Mouse (Mus musculus) erythroblast, embryonic 14.5 days (primary cell): Measurements from ENCODE around the gene F2r. TPM values are rescaled to one million over a fixed set of nuclear protein-coding genes. Genes with fewer than 3 reads are reported as not detected.

Experiments
- H3K27me3 ChIP-seq: 2 replicates; pipeline ENCODE4 v1.6.1; 2012; ENCODE audit warnings: inconsistent platforms; ENCODE audit not compliant: control insufficient read depth
- H3K36me3 ChIP-seq: 2 replicates; pipeline ENCODE4 v1.6.1; 2012; ENCODE audit warnings: mild to moderate bottlenecking, inconsistent platforms; ENCODE audit not compliant: control insufficient read depth
- H3K4me1 ChIP-seq: 2 replicates; pipeline ENCODE4 v1.6.1; 2012; ENCODE audit warnings: inconsistent platforms; ENCODE audit not compliant: control insufficient read depth
- H3K4me3 ChIP-seq: replicated peaks from 2 replicates; pipeline ENCODE3; 2012; ENCODE audit warnings: moderate library complexity, mild to moderate bottlenecking, inconsistent platforms
- H3K9me3 ChIP-seq: 2 replicates; pipeline ENCODE4 v1.6.1; 2012; ENCODE audit warnings: low read length, inconsistent platforms, mixed read lengths; ENCODE audit not compliant: control insufficient read depth
- GATA1 ChIP-seq: IDR thresholded peaks from 2 replicates; pipeline ENCODE4 v1.6.1; 2012; ENCODE audit warnings: low read length, inconsistent platforms, mixed read lengths
- TAL1 ChIP-seq: IDR thresholded peaks from 3 replicates; pipeline ENCODE4 v1.6.1; 2012; ENCODE audit warnings: low read length, inconsistent platforms, mixed read lengths
- polyA plus RNA-seq: library from polyadenylated mRNA; stranded (reverse); fragments of >175 nt; gene quantifications from 2 replicates; pipeline ENCODE4 v1.2.3, GENCODE M21; 2012

F2r gene
- polyA plus RNA-seq, 1 experiment = 0.76 TPM

- Histone ChIP-seq H3K36me3 (no peaks in the 10 kb centered on the region), H3K4me1 (no peaks in the 10 kb centered on the region), H3K27me3 (peaks cover 23% of the 10 kb centered on the region), H3K4me3 (no peak overlapping the region), H3K9me3 (no peaks in the 10 kb centered on the region)
- TF ChIP-seq TAL1 (no peak), GATA1 (no peak)
These were observed 30.7 kb downstream of the F2r start for GRCm38 (mm10) chr13:95587628-95588027.

DNA sequence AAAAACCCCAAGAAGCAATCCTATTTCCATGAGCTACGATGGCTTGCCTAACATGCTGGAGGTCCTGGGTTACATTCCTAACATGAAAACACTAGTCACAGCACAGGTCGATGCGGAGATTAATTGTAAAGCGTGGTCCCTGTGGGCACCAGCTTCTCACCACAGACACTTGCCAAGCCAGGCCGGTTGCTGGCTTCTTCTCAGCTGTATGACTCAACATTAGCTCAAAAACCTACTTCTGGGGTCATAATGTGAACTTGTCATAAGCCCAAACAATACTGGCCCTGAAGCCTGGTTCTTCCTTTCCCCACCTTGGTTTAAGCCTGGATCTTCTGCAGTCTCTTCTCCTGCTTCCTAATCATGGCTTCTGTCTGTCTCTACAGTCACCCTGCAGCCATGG, 33.4 kb downstream of the F2r start:
- no peak for TF ChIP-seq GATA1
- no peak for TF ChIP-seq TAL1
- Histone ChIP-seq H3K4me1 (no peaks in the 10 kb centered on the region), H3K4me3 (no peak overlapping the region), H3K27me3 (peaks cover 18% of the 10 kb centered on the region), H3K9me3 (no peaks in the 10 kb centered on the region), H3K36me3 (no peaks in the 10 kb centered on the region)

DNA sequence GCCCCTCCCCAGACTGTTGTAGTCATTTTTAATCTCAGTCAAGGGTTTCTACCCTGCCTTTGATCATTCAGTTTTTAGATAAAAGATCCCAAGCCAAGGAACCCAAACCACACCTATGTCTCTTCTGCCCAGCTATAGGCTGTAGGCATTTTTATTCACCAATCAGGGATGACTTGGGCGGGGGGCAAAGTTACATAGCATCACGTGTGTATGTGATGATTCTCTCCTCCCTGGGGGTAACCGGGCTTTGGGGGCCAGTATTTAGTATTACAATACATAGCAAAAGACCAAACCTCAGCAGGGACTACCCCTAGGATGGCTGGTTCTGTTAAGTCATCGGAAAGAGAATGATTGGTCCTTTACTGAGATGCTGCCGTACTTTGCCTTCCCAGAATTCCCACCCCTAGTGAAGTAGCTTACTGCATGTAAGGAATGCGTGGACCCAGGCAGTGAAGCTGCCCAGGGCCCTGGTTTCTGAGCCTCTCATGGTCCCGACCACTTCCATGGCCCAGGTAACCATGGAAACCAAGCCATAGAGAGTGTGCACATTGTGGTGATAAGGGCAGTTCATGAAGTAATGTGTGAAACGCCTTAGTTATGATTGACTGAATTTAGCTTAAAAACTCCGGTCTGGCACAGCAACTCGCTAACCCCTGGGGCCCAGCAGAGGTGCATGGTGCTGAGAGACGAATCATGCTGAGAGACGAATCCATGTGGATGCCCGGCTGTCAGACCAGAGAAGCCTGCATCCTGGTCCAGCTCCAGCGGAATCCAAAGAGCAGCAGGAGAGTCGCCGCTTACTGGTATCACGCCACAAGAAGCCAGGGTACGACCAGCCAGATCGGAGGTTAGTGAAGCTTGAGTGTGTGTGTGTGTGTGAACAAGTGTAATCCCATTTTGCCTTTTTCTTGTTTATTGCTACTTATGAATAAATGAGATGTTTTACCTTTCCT, 34.8 kb downstream of the F2r start:
- peaks cover 15% of the 10 kb centered on the region for H3K27me3 ChIP-seq
- H3K4me3 ChIP-seq = no peak overlapping the region
- no peaks in the 10 kb centered on the region for H3K36me3 ChIP-seq
- H3K4me1 ChIP-seq = no peaks in the 10 kb centered on the region
- no peaks in the 10 kb centered on the region for H3K9me3 ChIP-seq
- TF ChIP-seq TAL1 (no peak), GATA1 (no peak)

DNA sequence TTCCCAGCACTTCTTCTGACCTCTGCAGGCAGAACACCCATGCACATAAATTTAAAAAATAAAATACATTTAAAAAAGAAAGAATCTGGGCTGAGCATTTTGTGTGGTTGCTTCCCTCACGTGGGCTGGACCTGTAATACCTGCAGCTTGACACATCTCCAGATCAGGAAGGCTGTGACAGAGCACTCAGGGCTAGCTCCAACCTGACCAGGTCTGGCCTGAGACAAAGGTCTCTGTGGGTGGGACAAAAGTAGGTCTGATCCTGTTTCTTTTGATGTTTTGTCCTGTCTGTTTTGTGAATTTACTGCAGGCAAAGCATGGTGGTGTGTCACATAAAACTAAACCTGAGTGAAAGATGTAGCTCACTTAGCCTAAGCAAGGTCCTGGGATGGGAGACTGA, 36.4 kb downstream of the F2r start:
- H3K9me3 ChIP-seq = no peaks in the 10 kb centered on the region
- TF ChIP-seq GATA1 = no peak
- TF ChIP-seq TAL1 = no peak

DNA sequence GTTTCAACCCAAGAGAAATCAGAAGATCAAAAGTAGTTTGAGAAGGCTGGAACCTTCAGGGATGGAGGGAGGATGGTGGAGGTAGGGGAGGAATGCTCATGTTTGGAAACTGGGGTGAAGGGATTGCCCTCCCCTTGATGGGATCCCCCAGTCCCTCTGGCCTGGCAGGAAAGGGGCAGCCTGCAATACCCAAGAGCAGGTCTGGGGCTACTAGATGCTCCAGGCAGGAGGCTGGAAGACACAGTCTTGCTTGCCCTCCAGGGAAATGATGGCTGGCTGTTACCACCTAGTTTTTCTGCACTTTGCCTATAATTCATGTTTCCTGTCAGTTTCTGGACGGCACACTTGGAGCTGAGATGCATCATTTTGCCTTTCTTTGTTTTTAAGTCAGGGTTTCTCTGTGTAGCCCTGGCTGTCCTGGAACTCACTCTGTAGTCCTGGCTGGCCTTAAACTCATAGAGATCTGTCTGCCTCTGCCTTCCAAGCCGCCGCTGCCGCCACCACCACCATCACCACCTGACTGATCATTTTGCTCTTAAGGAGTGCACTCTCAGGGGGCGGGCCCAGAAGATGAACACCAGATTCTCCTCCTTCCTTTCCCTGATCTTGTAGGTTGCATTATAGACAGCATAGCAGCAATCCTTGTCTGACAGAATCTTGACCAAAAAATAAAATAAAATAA, 40.1 kb downstream of the F2r start:
- no peaks in the 10 kb centered on the region for H3K4me1 ChIP-seq
- no peaks in the 10 kb centered on the region for H3K36me3 ChIP-seq
- TF ChIP-seq GATA1 (no peak), TAL1 (no peak)
- no peak overlapping the region for H3K4me3 ChIP-seq
- H3K27me3 ChIP-seq = no peaks in the 10 kb centered on the region
- H3K9me3 ChIP-seq = no peaks in the 10 kb centered on the region

More for the DNA sequence above, 36.4 kb downstream of the F2r start:
- Histone ChIP-seq H3K4me1 (no peaks in the 10 kb centered on the region), H3K36me3 (no peaks in the 10 kb centered on the region), H3K4me3 (no peak overlapping the region), H3K27me3 (peaks cover 9% of the 10 kb centered on the region)

- H3K4me1 ChIP-seq = peaks cover 16% of the 10 kb centered on the region
- TF ChIP-seq TAL1 (no peak), GATA1 (no peak)
- H3K27me3 ChIP-seq = no peaks in the 10 kb centered on the region
- peaks cover 4% of the 10 kb centered on the region; the same call in 1 of the 2 replicates for H3K9me3 ChIP-seq
- no peak overlapping the region for H3K4me3 ChIP-seq
- H3K36me3 ChIP-seq = no peaks in the 10 kb centered on the region
These were observed 47.4 kb downstream of the F2r start for GRCm38 (mm10) chr13:95570877-95571276.

DNA sequence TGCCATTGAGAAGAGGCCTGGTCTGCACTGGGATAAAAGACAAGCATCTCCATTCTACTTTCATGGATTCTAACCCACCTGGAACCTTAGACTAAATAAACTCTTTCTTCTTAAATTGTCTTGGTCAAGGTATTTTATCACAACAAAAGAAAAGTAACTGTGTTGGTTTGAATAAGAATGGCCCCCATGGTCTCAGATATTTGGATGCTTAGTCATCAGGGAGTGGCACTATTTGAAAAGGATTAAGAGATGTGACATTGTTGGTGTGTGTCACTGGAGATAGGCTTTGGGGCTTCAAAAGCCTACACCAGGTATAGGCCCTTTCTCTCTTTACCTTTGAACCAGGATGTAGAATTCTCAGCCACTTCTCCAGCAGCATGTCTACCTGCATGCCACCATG, 49.0 kb downstream of the F2r start:
- peaks cover 4% of the 10 kb centered on the region; the same call in 1 of the 2 replicates for H3K9me3 ChIP-seq
- peaks cover 23% of the 10 kb centered on the region for H3K4me1 ChIP-seq
- H3K27me3 ChIP-seq = no peaks in the 10 kb centered on the region
- H3K4me3 ChIP-seq = no peak overlapping the region
- H3K36me3 ChIP-seq = no peaks in the 10 kb centered on the region
- no peak for TF ChIP-seq TAL1
- TF ChIP-seq GATA1 = no peak

DNA sequence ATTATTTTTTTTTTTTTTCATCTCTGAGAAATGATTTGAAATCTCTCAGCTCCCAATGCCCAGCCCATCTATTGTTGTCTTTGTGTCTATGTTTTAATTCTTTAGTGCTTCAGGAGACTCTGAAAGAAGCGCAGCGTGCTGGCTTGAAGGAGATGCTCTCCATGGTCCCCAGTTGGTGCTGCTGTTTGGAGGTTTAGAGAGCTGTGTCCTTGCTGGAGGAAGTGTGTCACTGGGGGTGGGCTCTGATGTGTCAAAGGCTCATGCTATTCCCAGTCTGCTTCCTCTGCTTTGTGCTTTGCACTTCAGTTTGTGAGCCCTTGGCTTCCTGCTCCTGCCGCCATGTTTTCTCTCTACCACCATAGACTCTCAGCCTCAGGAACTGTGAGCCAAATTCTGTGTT, 50.0 kb downstream of the F2r start:
- Histone ChIP-seq H3K9me3 (peaks cover 4% of the 10 kb centered on the region; the same call in 1 of the 2 replicates), H3K36me3 (no peaks in the 10 kb centered on the region)
- no peak for TF ChIP-seq GATA1
- TF ChIP-seq TAL1 = no peak

More for the DNA sequence above, 50.0 kb downstream of the F2r start:
- H3K4me1 ChIP-seq = peaks cover 23% of the 10 kb centered on the region
- H3K27me3 ChIP-seq = no peaks in the 10 kb centered on the region
- H3K4me3 ChIP-seq = no peak overlapping the region
